Mouse (Mus musculus) heart, embryonic 12.5 days (tissue): ENCODE results near the gene Hc. TPM values are rescaled to one million over a fixed set of nuclear protein-coding genes. Genes with fewer than 3 reads are reported as not detected.

ENCODE experiments used
- ATAC-seq: fragments of 200-750 bp; cut with Nextera tagmentation; 2 replicates; pipeline ENCODE4 v1.8.0; 2017; ENCODE audit warnings: moderate TSS enrichment, moderate library complexity; ENCODE audit not compliant: insufficient number of reproducible peaks, low FRiP score
- H3K27ac ChIP-seq: fragments of 300-500 bp; sonication (generic); 2 replicates; pipeline ENCODE4 v1.5.1; 2016; ENCODE audit warnings: mild to moderate bottlenecking, moderate library complexity; ENCODE audit not compliant: poor library complexity, severe bottlenecking
- H3K27me3 ChIP-seq: fragments of 300-500 bp; sonication (generic); replicated peaks from 2 replicates; pipeline ENCODE4 v1.6.1; 2016; ENCODE audit warnings: mild to moderate bottlenecking, moderate library complexity
- H3K36me3 ChIP-seq: fragments of 300-500 bp; sonication (generic); 2 replicates; pipeline ENCODE4 v1.6.1; 2016; ENCODE audit warnings: mild to moderate bottlenecking, moderate library complexity
- H3K4me1 ChIP-seq: fragments of 300-500 bp; sonication (generic); replicated peaks from 2 replicates; pipeline ENCODE4 v1.6.1; 2016; ENCODE audit warnings: mild to moderate bottlenecking
- H3K4me2 ChIP-seq: fragments of 300-500 bp; sonication (generic); 2 replicates; pipeline ENCODE4 v1.6.1; 2016; ENCODE audit warnings: mild to moderate bottlenecking, moderate library complexity
- H3K4me3 ChIP-seq: fragments of 300-500 bp; sonication (generic); 2 replicates; pipeline ENCODE4 v1.5.1; 2016; ENCODE audit warnings: mild to moderate bottlenecking
- H3K9ac ChIP-seq: fragments of 300-500 bp; sonication (generic); 2 replicates; pipeline ENCODE4 v1.6.1; 2016; ENCODE audit warnings: mild to moderate bottlenecking, moderate library complexity
- H3K9me3 ChIP-seq: fragments of 300-500 bp; sonication (generic); replicated peaks from 2 replicates; pipeline ENCODE4 v1.6.1; 2016; ENCODE audit warnings: mild to moderate bottlenecking, moderate library complexity
- WGBS: fragments of 180-500 bp; shearing (Covaris S2); methylation state at CpG from one replicate; pipeline ENCODE4 v1.1.7; 2016; 5-methylcytosine and 5-hydroxymethylcytosine counted together
- polyA plus RNA-seq: library from polyadenylated mRNA; unstranded; fragments of >200 nt; fragmentation: Nextera tagmentation; extraction: Ambion mirVana; gene quantifications from 2 replicates; pipeline ENCODE4 v1.2.1, GENCODE M21; 2016

Hc gene
- polyA plus RNA-seq, 1 experiment from 2014 or later = 0.17 TPM

GRCm38 (mm10) chr2:34937460-34937859, 123.8 kb downstream of the Hc start:
- no peak for ATAC-seq
- H3K9me3 ChIP-seq = no peaks in the 10 kb centered on the region
- WGBS = 51% methylated on average over 5 of the region's 5 CpGs
- no peaks in the 10 kb centered on the region for H3K36me3 ChIP-seq
- no peak overlapping the region for H3K4me2 ChIP-seq
- no peak overlapping the region for H3K4me3 ChIP-seq
- H3K27ac ChIP-seq = no peak overlapping the region
- no peak overlapping the region for H3K9ac ChIP-seq
- H3K27me3 ChIP-seq = peaks cover 19% of the 10 kb centered on the region
- peaks cover 20% of the 10 kb centered on the region for H3K4me1 ChIP-seq

Other genes starting within 250 kb of the Hc start
- 60.1 and 66.9 TPM in 2 replicates for gene Fbxw2, start 235.1 kb downstream of the Hc start, polyA plus RNA-seq
- gene Gm34653, start 228.4 kb downstream of the Hc start, polyA plus RNA-seq = not detected in 2 replicates
- not detected in 2 replicates for gene Cutal, start 187.0 kb downstream of the Hc start, polyA plus RNA-seq
- 59.7 and 60.0 TPM in 2 replicates for gene Psmd5, start 186.5 kb downstream of the Hc start, polyA plus RNA-seq
- gene Phf19, start 147.4 kb downstream of the Hc start, polyA plus RNA-seq = 2.6 and 3.2 TPM in 2 replicates
- gene Traf1, start 99.7 kb downstream of the Hc start, polyA plus RNA-seq = 1.2 and 1.3 TPM in 2 replicates
- 0.31 and 0.47 TPM in 2 replicates for gene AI182371, start 40.1 kb upstream of the Hc start, polyA plus RNA-seq
- 22.0 and 23.0 TPM in 2 replicates for gene Cntrl, start 48.1 kb upstream of the Hc start, polyA plus RNA-seq
- 255 and 280 TPM in 2 replicates for gene Rab14, start 139.7 kb upstream of the Hc start, polyA plus RNA-seq
- gene Gsn, start 194.9 kb upstream of the Hc start, polyA plus RNA-seq = 186 and 190 TPM in 2 replicates